Mouse (Mus musculus): ENCODE data around the gene Prokr1. TPM values are rescaled to one million over a fixed set of nuclear protein-coding genes. Genes with fewer than 3 reads are reported as not detected.
A peak's percentile ranks its signal among the peaks of the same experiment; 100 is the strongest.
"Not testable (repeated sequence)": the region's sequence is repeated elsewhere in the genome, so short reads cannot be mapped to it uniquely, and the experiment has no call there.

The Prokr1 gene
- 7.4 and 10.6 TPM in 2 replicates for polyA plus RNA-seq (2012; rRNA removed)

GRCm38 (mm10) chr6:87590394-87591281 is at the start of gene Prokr1:
TSS of gene Prokr1 (minus strand) at chr6:87590743.
- DNase-seq (ENCODE audit: low read depth) = no peak

- DNase-seq (ENCODE audit: low read depth) = no peak
Observed at GRCm38 (mm10) chr6:87638134-87638660, 47.7 kb upstream of the Prokr1 start.

GRCm38 (mm10) chr6:87632176-87632575 is 41.6 kb upstream of the Prokr1 start:
- no peak for DNase-seq (ENCODE audit: low read depth)

GRCm38 (mm10) chr6:87628936-87629335 is 38.4 kb upstream of the Prokr1 start:
- DNase-seq (ENCODE audit: low read depth) = not testable (repeated sequence)

GRCm38 (mm10) chr6:87623151-87623550 is 32.6 kb upstream of the Prokr1 start:
- DNase-seq (ENCODE audit: low read depth) = no peak

- DNase-seq (ENCODE audit: low read depth) = peak; percentile 38
Observed at GRCm38 (mm10) chr6:87621281-87621680, 30.7 kb upstream of the Prokr1 start.

- no peak for DNase-seq (ENCODE audit: low read depth)
Observed at GRCm38 (mm10) chr6:87618021-87618420, 27.5 kb upstream of the Prokr1 start.

GRCm38 (mm10) chr6:87615696-87616083 is 25.1 kb upstream of the Prokr1 start:
- DNase-seq (ENCODE audit: low read depth) = no peak

GRCm38 (mm10) chr6:87614794-87615695 is 24.5 kb upstream of the Prokr1 start:
- no peak for DNase-seq (ENCODE audit: low read depth)

GRCm38 (mm10) chr6:87599825-87600224 is 9.3 kb upstream of the Prokr1 start:
- DNase-seq (ENCODE audit: low read depth) = no peak

- DNase-seq (ENCODE audit: low read depth) = no peak
Observed at GRCm38 (mm10) chr6:87597116-87597833, 6.7 kb upstream of the Prokr1 start.

GRCm38 (mm10) chr6:87594188-87594587 is 3.6 kb upstream of the Prokr1 start:
- DNase-seq (ENCODE audit: low read depth) = no peak

GRCm38 (mm10) chr6:87589718-87590393 is 687 bp downstream of the Prokr1 start:
- DNase-seq (ENCODE audit: low read depth) = no peak

- no peak for DNase-seq (ENCODE audit: low read depth)
Observed at GRCm38 (mm10) chr6:87583991-87584390, 6.6 kb downstream of the Prokr1 start.

GRCm38 (mm10) chr6:87583183-87583611 is 7.3 kb downstream of the Prokr1 start:
- no peak for DNase-seq (ENCODE audit: low read depth)

GRCm38 (mm10) chr6:87582456-87582855 is 8.1 kb downstream of the Prokr1 start:
- no peak for DNase-seq (ENCODE audit: low read depth)

- no peak for DNase-seq (ENCODE audit: low read depth)
Observed at GRCm38 (mm10) chr6:87581581-87581980, 9.0 kb downstream of the Prokr1 start.

- no peak for DNase-seq (ENCODE audit: low read depth)
Observed at GRCm38 (mm10) chr6:87581071-87581470, 9.5 kb downstream of the Prokr1 start.

GRCm38 (mm10) chr6:87578247-87578646 is 12.3 kb downstream of the Prokr1 start:
- no peak for DNase-seq (ENCODE audit: low read depth)

- DNase-seq (ENCODE audit: low read depth) = no peak
Observed at GRCm38 (mm10) chr6:87576648-87577330, 13.8 kb downstream of the Prokr1 start.

Measured in gonadal fat pad, adult 2 months (tissue).